Mouse (Mus musculus): ENCODE data around the gene Abcc10. TPM values are rescaled to one million over a fixed set of nuclear protein-coding genes. Genes with fewer than 3 reads are reported as not detected.

The Abcc10 gene
- polyA plus RNA-seq, 1 experiment from 2014 or later, result 5.0 TPM

GRCm38 (mm10) chr17:46320492-46320891 lies 7.7 kb downstream of the Abcc10 start:
- DNase-seq (ENCODE audit: low spot score, missing footprints), result no peak
- WGBS, result 79% methylated on average over 6 of the region's 6 CpGs
- no peaks in the 10 kb centered on the region for H3K27me3 ChIP-seq (ENCODE audit: control insufficient read depth, insufficient read depth, low read length)
- H3K4me2 ChIP-seq, result no peak overlapping the region
- H3K9me3 ChIP-seq (ENCODE audit: control insufficient read depth, low read length), result no peaks in the 10 kb centered on the region
- no peak overlapping the region for H3K9ac ChIP-seq (ENCODE audit: low read length)
- no peaks in the 10 kb centered on the region for H3K36me3 ChIP-seq (ENCODE audit: control insufficient read depth, insufficient read depth, low read length)
- no peak overlapping the region for H3K4me3 ChIP-seq (ENCODE audit: low read depth, low read length)
- no peak overlapping the region for H3K27ac ChIP-seq (ENCODE audit: low read depth, low read length)
- ATAC-seq (ENCODE audit: low FRiP score), result no peak
- no peaks in the 10 kb centered on the region for H3K4me1 ChIP-seq (ENCODE audit: control insufficient read depth, insufficient read depth, low read length)

- no peak overlapping the region for H3K4me3 ChIP-seq (ENCODE audit: low read depth, low read length)
- DNase-seq (ENCODE audit: low spot score, missing footprints), result no peak
- 91% methylated on average over 10 of the region's 10 CpGs for WGBS
- no peak overlapping the region for H3K4me2 ChIP-seq
- H3K36me3 ChIP-seq (ENCODE audit: control insufficient read depth, insufficient read depth, low read length), result no peaks in the 10 kb centered on the region
- H3K9ac ChIP-seq (ENCODE audit: low read length), result no peak overlapping the region
- H3K4me1 ChIP-seq (ENCODE audit: control insufficient read depth, insufficient read depth, low read length), result no peaks in the 10 kb centered on the region
- no peak for ATAC-seq (ENCODE audit: low FRiP score)
- no peaks in the 10 kb centered on the region for H3K27me3 ChIP-seq (ENCODE audit: control insufficient read depth, insufficient read depth, low read length)
- no peak overlapping the region for H3K27ac ChIP-seq (ENCODE audit: low read depth, low read length)
- no peaks in the 10 kb centered on the region for H3K9me3 ChIP-seq (ENCODE audit: control insufficient read depth, low read length)
Observed at GRCm38 (mm10) chr17:46315813-46316212, 12.3 kb downstream of the Abcc10 start.

GRCm38 (mm10) chr17:46313135-46313715 lies 14.9 kb downstream of the Abcc10 start:
- no peak for ATAC-seq (ENCODE audit: low FRiP score)
- Histone ChIP-seq H3K27me3 (ENCODE audit: control insufficient read depth, insufficient read depth, low read length) (no peaks in the 10 kb centered on the region), H3K4me1 (ENCODE audit: control insufficient read depth, insufficient read depth, low read length) (no peaks in the 10 kb centered on the region), H3K9ac (ENCODE audit: low read length) (no peak overlapping the region), H3K4me3 (ENCODE audit: low read depth, low read length) (no peak overlapping the region), H3K36me3 (ENCODE audit: control insufficient read depth, insufficient read depth, low read length) (no peaks in the 10 kb centered on the region), H3K9me3 (ENCODE audit: control insufficient read depth, low read length) (no peaks in the 10 kb centered on the region), H3K27ac (ENCODE audit: low read depth, low read length) (no peak overlapping the region), H3K4me2 (no peak overlapping the region)
- 85% methylated on average over 9 of the region's 9 CpGs for WGBS
- no peak for DNase-seq (ENCODE audit: low spot score, missing footprints)

GRCm38 (mm10) chr17:46310515-46310914 lies 17.6 kb downstream of the Abcc10 start:
- Histone ChIP-seq H3K4me2 (no peak overlapping the region), H3K27ac (ENCODE audit: low read depth, low read length) (no peak overlapping the region), H3K9me3 (ENCODE audit: control insufficient read depth, low read length) (no peaks in the 10 kb centered on the region), H3K27me3 (ENCODE audit: control insufficient read depth, insufficient read depth, low read length) (no peaks in the 10 kb centered on the region), H3K4me3 (ENCODE audit: low read depth, low read length) (no peak overlapping the region), H3K36me3 (ENCODE audit: control insufficient read depth, insufficient read depth, low read length) (no peaks in the 10 kb centered on the region), H3K4me1 (ENCODE audit: control insufficient read depth, insufficient read depth, low read length) (no peaks in the 10 kb centered on the region), H3K9ac (ENCODE audit: low read length) (no peak overlapping the region)
- no peak for ATAC-seq (ENCODE audit: low FRiP score)
- WGBS, result 88% methylated on average over 10 of the region's 10 CpGs
- no peak for DNase-seq (ENCODE audit: low spot score, missing footprints)

- H3K36me3 ChIP-seq (ENCODE audit: control insufficient read depth, insufficient read depth, low read length), result no peaks in the 10 kb centered on the region
- H3K9ac ChIP-seq (ENCODE audit: low read length), result no peak overlapping the region
- H3K4me2 ChIP-seq, result no peak overlapping the region
- H3K4me3 ChIP-seq (ENCODE audit: low read depth, low read length), result no peak overlapping the region
- WGBS, result 85% methylated on average over 12 of the region's 12 CpGs
- DNase-seq (ENCODE audit: low spot score, missing footprints), result no peak
- H3K9me3 ChIP-seq (ENCODE audit: control insufficient read depth, low read length), result no peaks in the 10 kb centered on the region
- no peaks in the 10 kb centered on the region for H3K27me3 ChIP-seq (ENCODE audit: control insufficient read depth, insufficient read depth, low read length)
- no peak overlapping the region for H3K27ac ChIP-seq (ENCODE audit: low read depth, low read length)
- no peaks in the 10 kb centered on the region for H3K4me1 ChIP-seq (ENCODE audit: control insufficient read depth, insufficient read depth, low read length)
- ATAC-seq (ENCODE audit: low FRiP score), result no peak
Observed at GRCm38 (mm10) chr17:46309835-46310234, 18.3 kb downstream of the Abcc10 start.

GRCm38 (mm10) chr17:46306956-46307355 lies 21.2 kb downstream of the Abcc10 start:
- WGBS, result 90% methylated on average over 15 of the region's 15 CpGs
- Histone ChIP-seq H3K27ac (ENCODE audit: low read depth, low read length) (no peak overlapping the region), H3K4me1 (ENCODE audit: control insufficient read depth, insufficient read depth, low read length) (no peaks in the 10 kb centered on the region), H3K27me3 (ENCODE audit: control insufficient read depth, insufficient read depth, low read length) (no peaks in the 10 kb centered on the region), H3K4me3 (ENCODE audit: low read depth, low read length) (no peak overlapping the region), H3K9ac (ENCODE audit: low read length) (no peak overlapping the region), H3K4me2 (no peak overlapping the region), H3K36me3 (ENCODE audit: control insufficient read depth, insufficient read depth, low read length) (no peaks in the 10 kb centered on the region), H3K9me3 (ENCODE audit: control insufficient read depth, low read length) (no peaks in the 10 kb centered on the region)
- ATAC-seq (ENCODE audit: low FRiP score), result no peak
- DNase-seq (ENCODE audit: low spot score, missing footprints), result no peak

- H3K9me3 ChIP-seq (ENCODE audit: control insufficient read depth, low read length), result no peaks in the 10 kb centered on the region
- H3K4me3 ChIP-seq (ENCODE audit: low read depth, low read length), result no peak overlapping the region
- 88% methylated on average over 9 of the region's 9 CpGs for WGBS
- peaks cover 4% of the 10 kb centered on the region for H3K27me3 ChIP-seq (ENCODE audit: control insufficient read depth, insufficient read depth, low read length)
- no peak overlapping the region for H3K4me2 ChIP-seq
- H3K4me1 ChIP-seq (ENCODE audit: control insufficient read depth, insufficient read depth, low read length), result no peaks in the 10 kb centered on the region
- ATAC-seq (ENCODE audit: low FRiP score), result no peak
- no peak overlapping the region for H3K9ac ChIP-seq (ENCODE audit: low read length)
- H3K36me3 ChIP-seq (ENCODE audit: control insufficient read depth, insufficient read depth, low read length), result no peaks in the 10 kb centered on the region
- no peak overlapping the region for H3K27ac ChIP-seq (ENCODE audit: low read depth, low read length)
- DNase-seq (ENCODE audit: low spot score, missing footprints), result no peak
Observed at GRCm38 (mm10) chr17:46304184-46304583, 24.0 kb downstream of the Abcc10 start.

- H3K4me3 ChIP-seq (ENCODE audit: low read depth, low read length), result no peak overlapping the region
- H3K4me2 ChIP-seq, result no peak overlapping the region
- H3K27me3 ChIP-seq (ENCODE audit: control insufficient read depth, insufficient read depth, low read length), result peaks cover 26% of the 10 kb centered on the region
- no peaks in the 10 kb centered on the region for H3K36me3 ChIP-seq (ENCODE audit: control insufficient read depth, insufficient read depth, low read length)
- H3K9ac ChIP-seq (ENCODE audit: low read length), result no peak overlapping the region
- 80% methylated on average over 12 of the region's 12 CpGs for WGBS
- H3K9me3 ChIP-seq (ENCODE audit: control insufficient read depth, low read length), result no peaks in the 10 kb centered on the region
- ATAC-seq (ENCODE audit: low FRiP score) (no peak), DNase-seq (ENCODE audit: low spot score, missing footprints) (no peak)
- no peak overlapping the region for H3K27ac ChIP-seq (ENCODE audit: low read depth, low read length)
- peaks cover 12% of the 10 kb centered on the region for H3K4me1 ChIP-seq (ENCODE audit: control insufficient read depth, insufficient read depth, low read length)
Observed at GRCm38 (mm10) chr17:46301892-46302291, 26.3 kb downstream of the Abcc10 start.

- Histone ChIP-seq H3K27ac (ENCODE audit: low read depth, low read length) (no peak overlapping the region), H3K9me3 (ENCODE audit: control insufficient read depth, low read length) (no peaks in the 10 kb centered on the region), H3K4me3 (ENCODE audit: low read depth, low read length) (peak overlapping the region; percentile 50), H3K9ac (ENCODE audit: low read length) (peak overlapping the region; percentile 53), H3K4me2 (peak overlapping the region; percentile 89), H3K36me3 (ENCODE audit: control insufficient read depth, insufficient read depth, low read length) (no peaks in the 10 kb centered on the region), H3K27me3 (ENCODE audit: control insufficient read depth, insufficient read depth, low read length) (peaks cover 42% of the 10 kb centered on the region), H3K4me1 (ENCODE audit: control insufficient read depth, insufficient read depth, low read length) (peaks cover 12% of the 10 kb centered on the region)
- DNase-seq (ENCODE audit: low spot score, missing footprints) (peak; percentile 99), ATAC-seq (ENCODE audit: low FRiP score) (peak; percentile 89)
- under 1% methylated on average over 48 of the region's 48 CpGs for WGBS
Observed at GRCm38 (mm10) chr17:46298220-46298913, 29.8 kb downstream of the Abcc10 start.

Measured in midbrain, embryonic 11.5 days (tissue).